Mouse (Mus musculus) G1E (cell line): ENCODE results near the gene Slc16a1. TPM values are rescaled to one million over a fixed set of nuclear protein-coding genes. Genes with fewer than 3 reads are reported as not detected.
A peak's percentile ranks its signal among the peaks of the same experiment; 100 is the strongest.
"Not testable (repeated sequence)": the region's sequence is repeated elsewhere in the genome, so short reads cannot be mapped to it uniquely, and the experiment has no call there.

Source experiments
- ATAC-seq: 2 replicates; pipeline ENCODE4 v1.8.0; 2016; ENCODE audit warnings: mild to moderate bottlenecking; ENCODE audit not compliant: insufficient number of reproducible peaks, poor library complexity, low FRiP score, severe bottlenecking; ENCODE audit errors: extremely low read depth
- DNase-seq: peaks from one replicate; pipeline ENCODE4 v3.0.0; 2012; ENCODE audit warnings: low spot score
- H3K27me3 ChIP-seq: 2 replicates; pipeline ENCODE4 v1.6.1; 2012; ENCODE audit warnings: mild to moderate bottlenecking, low read length, inconsistent platforms; ENCODE audit not compliant: insufficient read depth
- H3K36me3 ChIP-seq: replicated peaks from 2 replicates; pipeline ENCODE3; 2012; ENCODE audit warnings: mild to moderate bottlenecking, inconsistent platforms
- H3K4me1 ChIP-seq: 2 replicates; pipeline ENCODE4 v1.6.1; 2012; ENCODE audit warnings: low read depth, low read length, inconsistent platforms, mixed read lengths; ENCODE audit not compliant: insufficient read depth
- H3K4me3 ChIP-seq: 2 replicates; pipeline ENCODE4 v1.5.1; 2012; ENCODE audit warnings: low read depth, mild to moderate bottlenecking, inconsistent platforms, low read length, moderate library complexity, mixed read lengths
- H3K9me3 ChIP-seq: replicated peaks from 2 replicates; pipeline ENCODE4 v1.6.1; 2012; ENCODE audit warnings: inconsistent platforms
- CTCF ChIP-seq: IDR thresholded peaks from 2 replicates; pipeline ENCODE4 v1.5.1; 2012; ENCODE audit warnings: low read depth, low read length, inconsistent platforms, mixed read lengths
- GATA1 ChIP-seq: IDR thresholded peaks from 2 replicates; pipeline ENCODE4 v1.6.1; 2012; ENCODE audit warnings: borderline replicate concordance, low read length, inconsistent platforms, mixed read lengths
- GATA2 ChIP-seq: IDR thresholded peaks from 2 replicates; pipeline ENCODE4 v1.6.1; 2012; ENCODE audit warnings: low read depth, low read length, inconsistent platforms, borderline replicate concordance
- POLR2AphosphoS5 ChIP-seq: IDR thresholded peaks from 2 replicates; pipeline ENCODE4 v1.6.1; 2012; ENCODE audit warnings: low read depth, low read length, inconsistent platforms; ENCODE audit not compliant: insufficient replicate concordance
- TAL1 ChIP-seq: conservative IDR thresholded peaks from 2 replicates; pipeline ENCODE4 v1.6.1; 2012; ENCODE audit warnings: low read depth, low read length, inconsistent platforms, mixed read lengths
- polyA plus RNA-seq: library from polyadenylated mRNA; stranded (reverse); fragments of >175 nt; gene quantifications from 2 replicates; pipeline ENCODE4 v1.2.3, GENCODE M21; 2012
- total RNA-seq, 2 experiments: library from RNA; stranded (forward) in 1 of 2; stranded (reverse) in 1 of 2; fragments of 200-1000 nt in 1 of 2; fragments of >200 nt in 1 of 2; fragmentation: Nextera tagmentation in 1 of 2; gene quantifications; 2 replicates each; pipeline ENCODE4 v1.2.3; 2014 to 2017

The Slc16a1 gene
- total and polyA plus RNA-seq, 3 experiments, result 52.7 to 75.1 (median 62.5) TPM

- no peaks in the 10 kb centered on the region for H3K27me3 ChIP-seq
Observed at GRCm38 (mm10) chr3:104678826-104679225, 40.4 kb downstream of the Slc16a1 start.

GRCm38 (mm10) chr3:104682671-104683504 lies 44.4 kb downstream of the Slc16a1 start:
- Histone ChIP-seq H3K4me3 (no peak overlapping the region), H3K9me3 (0 out of 2 replicates have a peak, but pooled peaks cover 3% of the 10 kb centered on the region), H3K27me3 (no peaks in the 10 kb centered on the region), H3K36me3 (no peaks in the 10 kb centered on the region), H3K4me1 (peaks cover 11% of the 10 kb centered on the region; the same call in 1 of the 2 replicates)
- TF ChIP-seq TAL1 (no peak), CTCF (peak; percentile 74)
- DNase-seq (peak; percentile 43), ATAC-seq (peak; percentile 34; the same call in 1 of the 2 replicates)

More at GRCm38 (mm10) chr3:104678826-104679225, 40.4 kb downstream of the Slc16a1 start:
- H3K9me3 ChIP-seq, result 0 out of 2 replicates have a peak, but pooled peaks cover 3% of the 10 kb centered on the region
- TF ChIP-seq GATA2 (no peak), POLR2AphosphoS5 (no peak), CTCF (no peak), GATA1 (no peak), TAL1 (no peak)
- no peaks in the 10 kb centered on the region for H3K36me3 ChIP-seq
- no peak overlapping the region for H3K4me3 ChIP-seq
- no peak for DNase-seq
- no peak for ATAC-seq
- H3K4me1 ChIP-seq, result peaks cover 33% of the 10 kb centered on the region

DNA sequence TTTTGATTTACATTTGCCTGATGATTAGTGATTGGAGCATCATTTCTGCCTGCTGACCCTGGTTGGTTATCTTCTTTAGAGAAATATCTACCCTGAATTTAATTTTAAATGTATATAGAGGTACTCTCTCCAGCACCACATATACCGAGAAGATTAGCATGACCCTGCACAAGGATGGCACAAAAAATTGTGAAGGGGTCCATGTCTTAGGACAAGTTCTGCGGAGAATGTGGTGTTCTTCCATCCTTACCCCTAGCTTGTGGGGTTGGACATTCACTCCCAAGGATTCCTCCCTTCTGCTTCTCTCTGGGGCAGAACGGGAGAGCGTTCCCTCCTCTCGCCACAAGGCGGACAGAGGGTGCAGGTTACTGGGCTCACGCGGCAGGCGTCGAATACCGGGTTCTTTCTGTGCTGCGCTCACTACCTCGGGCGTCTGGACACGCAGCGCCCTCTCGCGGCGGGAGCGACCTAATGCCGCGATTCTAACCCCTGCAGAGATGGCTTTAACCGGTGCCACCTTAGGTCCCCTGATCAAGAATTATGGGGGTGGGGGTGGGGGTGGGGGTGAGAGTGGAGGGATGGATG lies 62.4 kb downstream of the Slc16a1 start:
- no peak overlapping the region for H3K4me3 ChIP-seq
- TF ChIP-seq GATA1, result no peak
- no peak for TF ChIP-seq TAL1
- no peak for TF ChIP-seq GATA2
- no peak for TF ChIP-seq POLR2AphosphoS5
- peak; percentile 66 for TF ChIP-seq CTCF
- H3K9me3 ChIP-seq, result no peaks in the 10 kb centered on the region
- ATAC-seq (peak; percentile 83), DNase-seq (peak; percentile 57)
- no peaks in the 10 kb centered on the region; the same call in 1 of the 2 replicates for H3K4me1 ChIP-seq
- H3K27me3 ChIP-seq, result peaks cover 24% of the 10 kb centered on the region
- no peaks in the 10 kb centered on the region for H3K36me3 ChIP-seq

- Histone ChIP-seq H3K36me3 (no peaks in the 10 kb centered on the region), H3K4me3 (no peak overlapping the region), H3K27me3 (peaks cover 27% of the 10 kb centered on the region), H3K4me1 (no peaks in the 10 kb centered on the region; the same call in 1 of the 2 replicates), H3K9me3 (no peaks in the 10 kb centered on the region)
- DNase-seq, result no peak
- no peak for ATAC-seq
- TF ChIP-seq TAL1 (no peak), CTCF (no peak), GATA1 (no peak), POLR2AphosphoS5 (no peak), GATA2 (no peak)
Observed at GRCm38 (mm10) chr3:104701761-104702160, 63.3 kb downstream of the Slc16a1 start.

DNA sequence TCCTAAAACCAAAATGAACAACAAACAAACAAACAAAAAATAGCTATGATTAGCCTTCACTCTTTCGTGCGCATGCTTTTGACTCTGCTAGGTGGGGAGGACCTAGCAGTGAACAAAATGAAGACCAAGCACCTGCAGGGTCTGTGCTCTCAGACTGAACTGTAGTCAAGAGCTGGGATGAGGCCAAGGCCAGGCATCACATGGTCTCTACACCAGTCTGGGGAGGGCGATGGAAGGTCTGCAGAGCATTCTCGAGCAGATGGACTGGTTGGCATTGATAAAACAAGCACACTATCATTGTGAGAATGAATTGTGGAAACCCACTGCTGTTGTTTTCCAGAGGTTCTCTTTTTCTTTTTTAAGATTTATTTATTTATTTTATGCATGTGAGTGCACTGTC lies 65.5 kb downstream of the Slc16a1 start:
- no peaks in the 10 kb centered on the region for H3K9me3 ChIP-seq
- H3K27me3 ChIP-seq, result peaks cover 29% of the 10 kb centered on the region
- DNase-seq (no peak), ATAC-seq (no peak)
- H3K4me3 ChIP-seq, result no peak overlapping the region
- TF ChIP-seq GATA1 (no peak), GATA2 (no peak), TAL1 (no peak), CTCF (no peak), POLR2AphosphoS5 (no peak)
- H3K36me3 ChIP-seq, result no peaks in the 10 kb centered on the region
- H3K4me1 ChIP-seq, result no peaks in the 10 kb centered on the region; the same call in 1 of the 2 replicates

- Histone ChIP-seq H3K9me3 (no peaks in the 10 kb centered on the region), H3K4me3 (no peak overlapping the region), H3K27me3 (peaks cover 29% of the 10 kb centered on the region), H3K36me3 (no peaks in the 10 kb centered on the region), H3K4me1 (no peaks in the 10 kb centered on the region)
- DNase-seq (no peak), ATAC-seq (no peak)
- TF ChIP-seq GATA1, result no peak
- TF ChIP-seq GATA2, result no peak
- TF ChIP-seq TAL1, result no peak
- no peak for TF ChIP-seq POLR2AphosphoS5
- TF ChIP-seq CTCF, result no peak
Observed at GRCm38 (mm10) chr3:104706446-104706845, 68.0 kb downstream of the Slc16a1 start.

DNA sequence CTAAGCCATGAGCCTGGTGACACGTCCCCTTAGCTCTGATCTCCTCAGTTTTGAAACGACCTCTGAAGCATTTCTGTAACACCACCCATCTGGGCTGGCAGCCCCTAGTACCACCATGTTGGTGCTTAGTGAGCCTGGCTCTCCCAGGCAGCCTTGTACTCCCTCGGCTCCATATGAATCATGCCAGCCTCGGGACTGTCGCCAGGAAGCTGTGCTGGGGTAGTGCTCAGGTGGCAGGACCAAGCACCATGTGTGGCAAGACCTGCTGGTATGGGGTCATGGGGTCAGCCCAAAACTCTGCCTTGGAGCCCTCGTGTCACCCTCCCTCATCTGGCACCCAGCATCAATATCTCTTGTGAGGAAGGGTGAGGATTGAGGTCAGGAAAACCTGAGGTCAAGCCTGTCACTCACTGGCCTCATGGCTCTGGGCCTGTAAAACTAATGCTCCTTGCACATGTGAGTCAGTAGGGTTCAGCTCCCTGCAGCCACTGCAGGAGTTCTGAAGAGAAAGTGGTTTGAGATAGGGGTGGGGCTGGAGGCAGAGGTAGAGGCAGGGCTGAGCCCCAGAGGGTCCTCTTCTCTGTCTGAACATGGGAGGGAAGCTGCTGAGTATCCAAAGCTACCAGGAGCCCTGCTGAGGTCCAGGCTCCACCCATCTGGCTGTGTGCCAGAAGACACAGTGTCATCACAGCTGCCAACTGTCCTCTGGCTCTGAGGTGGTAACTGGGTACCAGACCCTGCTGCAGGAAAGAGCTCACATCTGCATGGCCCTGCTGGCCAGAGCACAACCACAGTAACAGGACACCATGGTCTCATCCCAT lies 68.7 kb downstream of the Slc16a1 start:
- peak; percentile 60 for ATAC-seq
- H3K4me3 ChIP-seq, H3K4me1 ChIP-seq, H3K9me3 ChIP-seq, DNase-seq, H3K36me3 ChIP-seq: not testable (repeated sequence)
- H3K27me3 ChIP-seq, result peaks cover 29% of the 10 kb centered on the region

- not testable (repeated sequence) for H3K36me3 ChIP-seq, H3K4me3 ChIP-seq, H3K4me1 ChIP-seq, DNase-seq, H3K9me3 ChIP-seq, ATAC-seq
- H3K27me3 ChIP-seq, result peaks cover 27% of the 10 kb centered on the region
Observed at GRCm38 (mm10) chr3:104707772-104708144, 69.3 kb downstream of the Slc16a1 start.
